Mouse (Mus musculus) testis, postnatal 10 days (tissue): ENCODE results near the gene Sorcs2.
A peak's percentile ranks its signal among the peaks of the same experiment; 100 is the strongest.
"Not testable (repeated sequence)": the region's sequence is repeated elsewhere in the genome, so short reads cannot be mapped to it uniquely, and the experiment has no call there.

ENCODE experiments used
- DNase-seq: peaks from one replicate; pipeline ENCODE4 v3.0.0; 2021; ENCODE audit warnings: low spot score

The Sorcs2 gene

GRCm38 (mm10) chr5:36390591-36390927 is 7.4 kb downstream of the Sorcs2 start:
- DNase-seq = not testable (repeated sequence)

GRCm38 (mm10) chr5:36389731-36390590 is 8.0 kb downstream of the Sorcs2 start:
- no peak for DNase-seq

GRCm38 (mm10) chr5:36385062-36385461 is 12.9 kb downstream of the Sorcs2 start:
- DNase-seq = no peak

- no peak for DNase-seq
Observed at GRCm38 (mm10) chr5:36383431-36383830, 14.5 kb downstream of the Sorcs2 start.

GRCm38 (mm10) chr5:36382721-36383120 is 15.2 kb downstream of the Sorcs2 start:
- DNase-seq = no peak

- DNase-seq = no peak
Observed at GRCm38 (mm10) chr5:36382134-36382693, 15.7 kb downstream of the Sorcs2 start.

- DNase-seq = no peak
Observed at GRCm38 (mm10) chr5:36379938-36380511, 17.9 kb downstream of the Sorcs2 start.

- no peak for DNase-seq
Observed at GRCm38 (mm10) chr5:36378370-36378738, 19.6 kb downstream of the Sorcs2 start.

- DNase-seq = peak; percentile 88
Observed at GRCm38 (mm10) chr5:36377456-36378369, 20.2 kb downstream of the Sorcs2 start.

GRCm38 (mm10) chr5:36375886-36376285 is 22.1 kb downstream of the Sorcs2 start:
- DNase-seq = no peak

- no peak for DNase-seq
Observed at GRCm38 (mm10) chr5:36374221-36375050, 23.5 kb downstream of the Sorcs2 start.

- no peak for DNase-seq
Observed at GRCm38 (mm10) chr5:36373246-36373891, 24.6 kb downstream of the Sorcs2 start.

GRCm38 (mm10) chr5:36371731-36372130 is 26.2 kb downstream of the Sorcs2 start:
- no peak for DNase-seq

GRCm38 (mm10) chr5:36369261-36369684 is 28.7 kb downstream of the Sorcs2 start:
- DNase-seq = no peak

- DNase-seq = no peak
Observed at GRCm38 (mm10) chr5:36368511-36369135, 29.3 kb downstream of the Sorcs2 start.

- DNase-seq = no peak
Observed at GRCm38 (mm10) chr5:36367911-36368310, 30.0 kb downstream of the Sorcs2 start.

GRCm38 (mm10) chr5:36367181-36367610 is 30.7 kb downstream of the Sorcs2 start:
- no peak for DNase-seq

GRCm38 (mm10) chr5:36361749-36362148 is 36.2 kb downstream of the Sorcs2 start:
- DNase-seq = no peak

- DNase-seq = no peak
Observed at GRCm38 (mm10) chr5:36360343-36360742, 37.6 kb downstream of the Sorcs2 start.

GRCm38 (mm10) chr5:36359535-36360243 is 38.2 kb downstream of the Sorcs2 start:
- no peak for DNase-seq
